Mouse (Mus musculus) adrenal gland, adult 8-10 months (tissue): ENCODE results near the gene Nwd1. TPM values are rescaled to one million over a fixed set of nuclear protein-coding genes. Genes with fewer than 3 reads are reported as not detected.

Experiments
- DNase-seq: peaks from one replicate; pipeline ENCODE4 v3.0.0; 2022
- microRNA-seq, 2 experiments: library from miRNA; unstranded; fragments of <30 nt; microRNA quantifications; one replicate each; pipeline ENCODE4 v1.2.0; 2022
- total RNA-seq, 4 experiments: library from RNA; stranded (reverse); gene quantifications; 2 replicates each; pipeline ENCODE4 v1.2.4; 2022

Nwd1 gene
- total RNA-seq, 4 experiments from 2014 or later, result 0.24 to 0.73 (median 0.46) TPM

GRCm38 (mm10) chr8:72766777-72767176 is 120.3 kb downstream of the Nwd1 start:
- DNase-seq, result no peak

Small RNA genes lying within 50 kb of the gene (microRNA-seq; reads per million reads assigned to microRNA genes)
- gene Gm26237, result 0 reads per million in 2 experiments

Other genes with a start within 250 kb of the Nwd1 start
- 10 to 100 TPM; 43.8 to 80.2 (median 57.1) TPM for gene Eps15l1, start 225.3 kb upstream of the Nwd1 start, total RNA-seq
- gene Calr3, start 202.8 kb upstream of the Nwd1 start, total RNA-seq, result 1 to 10 TPM; 3.0 to 3.8 (median 3.6) TPM
- 10 to 100 TPM in 2 of 4 experiments, 1 to 10 TPM in 2; 7.5 to 10.9 (median 9.4) TPM for gene 1700030K09Rik, start 202.8 kb upstream of the Nwd1 start, total RNA-seq
- 10 to 100 TPM; 54.8 to 84.1 (median 67.7) TPM for gene Cherp, start 171.5 kb upstream of the Nwd1 start, total RNA-seq
- gene Slc35e1, start 154.1 kb upstream of the Nwd1 start, total RNA-seq, result 10 to 100 TPM; 31.1 to 40.8 (median 35.2) TPM
- gene Med26, start 98.4 kb upstream of the Nwd1 start, total RNA-seq, result 1 to 10 TPM; 8.4 to 9.7 (median 9.2) TPM
- gene Smim7, start 75.6 kb upstream of the Nwd1 start, total RNA-seq, result 100 to 1,000 TPM; 129 to 150 (median 136) TPM
- gene Tmem38a, start 74.7 kb upstream of the Nwd1 start, total RNA-seq, result 10 to 100 TPM in 2 of 4 experiments, 1 to 10 TPM in 2; 8.6 to 12.5 (median 9.9) TPM
- gene Sin3b, start 76.6 kb downstream of the Nwd1 start, total RNA-seq, result 100 to 1,000 TPM; 123 to 288 (median 207) TPM
- gene F2rl3, start 115.2 kb downstream of the Nwd1 start, total RNA-seq, result 1 to 10 TPM in 3 of 4 experiments, under 1 TPM in 1; 0.84 to 2.8 (median 2.1) TPM